Mouse (Mus musculus) frontal cortex, postnatal 25 days (tissue): ENCODE measurements around the gene Creld2.
A peak's percentile ranks its signal among the peaks of the same experiment; 100 is the strongest.
"Not testable (repeated sequence)": the region's sequence is repeated elsewhere in the genome, so short reads cannot be mapped to it uniquely, and the experiment has no call there.

ENCODE experiments used
- DNase-seq, 2 experiments: peaks; one replicate each; pipeline ENCODE4 v3.0.0; 2022; ENCODE audit warnings: low spot score in 2 of 2

Creld2 gene

DNA sequence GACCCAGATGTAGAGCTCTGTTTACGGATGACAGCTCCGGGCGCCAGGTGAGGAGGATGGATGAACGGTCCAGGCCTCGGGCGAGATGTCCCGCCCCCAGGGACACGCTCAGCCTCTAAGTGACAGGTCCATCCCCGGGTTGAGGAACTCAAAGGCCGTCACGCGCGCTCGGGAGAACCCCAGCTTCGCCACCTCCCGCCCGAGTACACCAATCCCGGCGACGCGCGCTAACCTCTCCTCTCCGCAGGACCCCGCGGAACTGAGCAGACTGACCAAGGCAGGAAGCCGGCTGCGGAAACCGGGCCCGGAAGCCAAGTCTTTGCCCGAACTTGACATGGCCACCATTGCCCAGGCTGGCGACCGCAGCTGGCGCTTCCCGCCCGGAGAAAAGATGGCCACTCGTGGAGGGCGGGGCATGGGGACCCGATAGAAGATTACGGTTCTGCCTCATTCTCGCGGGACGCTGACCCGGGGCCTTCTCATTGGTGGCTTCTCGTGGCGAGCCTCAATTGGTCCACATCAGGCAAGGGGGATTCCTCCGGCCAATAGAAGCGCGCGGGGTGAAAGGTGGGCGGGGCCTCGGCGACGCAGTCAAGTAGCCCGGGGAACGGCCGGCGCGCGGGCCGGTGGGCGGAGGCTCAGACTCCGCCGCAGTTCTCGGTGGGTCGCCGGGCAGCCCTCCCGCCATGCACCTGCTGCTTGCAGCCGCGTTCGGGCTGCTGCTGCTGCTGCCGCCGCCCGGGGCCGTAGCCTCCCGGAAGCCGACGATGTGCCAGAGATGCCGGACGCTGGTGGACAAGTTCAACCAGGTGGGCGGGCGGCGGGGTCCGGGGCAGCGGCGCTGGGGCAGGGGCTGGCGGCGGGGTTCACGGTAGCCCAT lies at the start of gene Creld2, which contains the start of gene Alg12:
Gene Creld2, plus strand, starts transcription at position 621 of the 880 bp plus-strand sequence.
Gene Alg12, minus strand, starts transcription at position 293 of the 880 bp plus-strand sequence.
- DNase-seq: peak; percentile 99 to 100

- DNase-seq: not testable (repeated sequence)
These were observed 44.8 kb upstream of the Creld2 start for GRCm38 (mm10) chr15:88774630-88775029.

GRCm38 (mm10) chr15:88792140-88792850 lies 27.2 kb upstream of the Creld2 start:
- no peak for DNase-seq

GRCm38 (mm10) chr15:88794729-88795128 lies 24.7 kb upstream of the Creld2 start:
- DNase-seq: not testable (repeated sequence)

- DNase-seq: no peak
These were observed 19.5 kb upstream of the Creld2 start for GRCm38 (mm10) chr15:88799950-88800371.

- no peak for DNase-seq
These were observed 18.5 kb upstream of the Creld2 start for GRCm38 (mm10) chr15:88800921-88801354.

DNA sequence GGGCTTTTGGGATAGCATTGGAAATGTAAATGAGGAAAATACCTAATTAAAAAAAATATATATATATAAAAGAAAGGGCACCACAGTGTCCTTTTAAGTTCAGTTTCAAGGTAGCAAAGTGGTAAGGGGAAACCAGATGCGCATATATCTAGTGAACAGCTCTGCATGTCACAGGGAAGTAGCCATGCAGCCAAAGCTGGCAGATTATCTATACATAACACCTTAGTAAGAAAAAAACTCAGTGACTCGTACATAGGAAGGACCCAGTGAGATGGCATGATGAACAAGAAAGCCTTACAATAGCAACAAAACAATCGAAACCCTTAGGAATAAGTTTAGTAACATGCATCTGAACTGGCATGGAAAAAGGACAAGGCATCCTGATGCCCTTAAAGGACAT lies 17.5 kb upstream of the Creld2 start:
- DNase-seq: no peak

- DNase-seq: no peak
These were observed 17.1 kb upstream of the Creld2 start for GRCm38 (mm10) chr15:88802348-88802747.

DNA sequence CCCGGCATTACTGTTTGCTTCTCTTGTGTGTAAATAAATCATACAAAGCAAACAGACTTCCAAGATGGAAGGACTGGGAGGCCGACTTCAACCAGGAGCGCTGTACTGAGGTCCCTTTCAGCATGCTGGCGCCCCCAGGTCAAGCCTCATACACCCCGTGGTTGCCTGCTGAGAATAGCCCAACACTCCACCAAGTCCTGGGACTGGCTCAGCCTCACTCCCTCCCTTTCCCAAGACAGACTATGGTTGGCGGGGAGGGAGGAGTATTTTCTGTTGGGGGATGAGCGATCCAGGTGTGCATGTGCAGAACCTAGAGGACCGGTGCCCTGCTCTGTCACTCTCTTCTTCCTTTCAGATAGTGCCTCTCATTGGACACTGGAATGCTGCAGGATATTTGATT lies 11.3 kb upstream of the Creld2 start:
- no peak for DNase-seq

GRCm38 (mm10) chr15:88810369-88810768 lies 9.1 kb upstream of the Creld2 start:
- no peak for DNase-seq

GRCm38 (mm10) chr15:88813262-88813661 lies 6.2 kb upstream of the Creld2 start:
- DNase-seq: no peak

DNA sequence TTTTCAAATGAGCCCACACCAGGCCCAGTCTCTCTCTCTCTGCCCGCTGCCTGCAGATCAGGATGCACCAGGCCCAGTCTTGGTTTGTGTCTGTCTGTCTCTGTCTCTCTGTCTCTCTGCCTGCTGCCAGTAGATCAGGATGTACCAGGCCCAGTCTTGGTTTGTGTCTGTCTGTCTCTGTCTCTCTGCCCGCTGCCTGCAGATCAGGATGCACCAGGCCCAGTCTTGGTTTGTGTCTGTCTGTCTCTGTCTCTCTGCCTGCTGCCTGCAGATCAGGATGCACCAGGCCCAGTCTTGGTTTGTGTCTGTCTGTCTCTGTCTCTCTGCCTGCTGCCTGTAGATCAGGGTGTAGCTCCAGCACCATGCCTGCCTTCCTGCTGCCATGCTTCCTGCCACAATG lies 5.6 kb upstream of the Creld2 start:
- DNase-seq: not testable (repeated sequence)

GRCm38 (mm10) chr15:88814411-88815047 lies 4.9 kb upstream of the Creld2 start:
- no peak for DNase-seq

- no peak for DNase-seq
These were observed 4.2 kb upstream of the Creld2 start for GRCm38 (mm10) chr15:88815196-88815700.

- no peak for DNase-seq
These were observed 459 bp downstream of the Creld2 start for GRCm38 (mm10) chr15:88819906-88820303.

- DNase-seq: no peak
These were observed 2.0 kb downstream of the Creld2 start for GRCm38 (mm10) chr15:88821403-88821802.

DNA sequence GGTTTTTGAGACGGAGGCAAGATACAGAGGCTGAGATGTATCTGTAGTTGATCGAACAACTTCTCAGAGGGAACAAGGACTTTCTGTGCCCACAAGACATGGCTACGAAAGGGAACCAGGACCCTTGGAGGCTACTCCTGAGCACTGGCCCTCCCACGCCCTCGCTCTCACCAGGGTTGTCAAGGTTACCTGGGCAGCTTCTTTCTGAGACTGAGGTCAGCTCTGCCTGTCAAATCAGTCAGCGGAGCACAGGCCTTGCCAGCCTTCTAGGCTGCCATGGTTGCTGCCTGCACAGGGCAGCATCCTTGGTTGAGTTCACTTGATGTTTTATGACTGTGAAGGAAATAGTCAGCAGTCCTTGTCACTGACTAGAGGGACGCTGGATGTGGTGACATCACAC lies 3.1 kb downstream of the Creld2 start:
- DNase-seq: no peak

DNA sequence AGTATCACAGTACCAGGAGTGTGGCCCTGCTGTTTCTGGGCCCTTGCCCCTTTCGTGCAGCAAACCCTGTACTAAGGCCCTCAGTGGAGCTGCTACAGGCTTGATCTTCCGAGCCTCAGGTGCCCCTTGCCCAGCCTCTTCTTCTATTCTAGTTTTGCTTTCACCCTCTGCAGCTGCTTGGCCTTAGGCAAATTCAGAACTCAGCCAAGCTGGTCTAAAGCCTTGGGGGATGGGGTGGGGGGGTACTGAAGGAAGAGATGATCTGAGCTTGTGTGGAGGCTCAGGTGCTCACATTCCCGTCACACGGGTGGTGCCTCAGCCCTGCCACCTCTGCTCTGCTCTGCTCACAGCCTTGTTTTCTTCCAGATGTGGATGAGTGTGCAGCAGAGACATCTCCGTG lies 3.9 kb downstream of the Creld2 start:
- DNase-seq: no peak

DNA sequence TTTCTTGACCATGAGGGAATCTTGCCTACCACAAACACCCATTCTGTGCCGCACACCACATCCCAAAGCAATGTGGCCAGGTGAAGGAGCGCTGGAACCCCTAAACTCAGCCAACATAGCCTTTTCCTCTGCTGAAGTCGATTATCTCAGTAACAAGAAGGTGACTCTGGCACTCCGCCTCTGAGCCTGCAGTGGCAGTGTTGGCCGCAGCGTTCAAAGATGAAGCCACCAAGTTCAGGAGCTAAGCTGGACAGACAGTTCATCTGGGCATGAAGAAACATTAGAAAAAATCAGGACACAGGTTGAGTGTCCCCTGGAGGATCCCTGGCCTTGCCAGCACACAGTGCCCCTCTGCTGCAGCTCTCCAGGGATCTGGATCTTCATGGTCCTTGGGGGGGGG lies 8.0 kb downstream of the Creld2 start:
- DNase-seq: no peak

DNA sequence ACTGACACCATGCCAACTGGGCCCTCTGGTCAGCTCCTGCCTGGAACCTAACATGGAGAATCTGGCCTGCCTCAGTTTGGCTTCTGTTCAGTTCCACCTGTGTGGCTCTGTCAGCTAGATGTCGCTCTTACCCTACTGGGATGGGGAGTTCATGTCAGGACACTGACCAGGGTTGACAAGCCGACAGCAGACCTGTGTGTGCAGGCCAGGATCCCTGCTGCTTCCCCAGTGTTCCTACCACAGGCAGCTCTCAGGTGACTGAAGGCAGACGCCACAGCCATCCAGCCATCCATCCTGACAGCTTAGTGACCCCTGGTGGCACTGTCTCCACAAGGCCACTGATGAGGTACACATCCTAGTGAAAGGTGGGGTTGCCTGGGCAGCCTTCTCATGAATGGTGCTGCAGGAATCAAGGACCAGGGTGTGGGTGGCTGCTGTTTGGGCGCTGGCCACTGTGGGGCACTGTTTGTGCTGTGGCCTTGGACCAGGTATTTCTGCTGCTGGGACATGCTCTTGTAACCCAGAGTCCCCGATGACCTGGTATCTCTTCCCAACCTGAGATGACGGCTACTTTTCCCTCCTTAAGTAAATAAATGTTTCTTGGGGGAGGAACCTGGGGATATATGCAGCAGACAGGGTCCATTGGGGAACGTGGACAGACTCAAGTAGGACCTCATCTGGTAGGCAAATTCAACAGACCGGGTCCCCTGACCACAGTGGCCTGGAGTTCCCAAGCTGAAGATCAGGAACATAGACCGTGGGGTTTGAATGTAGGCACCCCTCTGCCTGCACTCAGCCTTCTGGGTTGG lies 8.7 kb downstream of the Creld2 start:
- DNase-seq: no peak
